Mouse (Mus musculus) retina, adult 2 months (tissue): Measurements from ENCODE around the gene Eri3.

Source experiments
- DNase-seq: peaks from one replicate; pipeline ENCODE4 v3.0.0-alpha.2; 2012; ENCODE audit warnings: low read depth, low spot score

Gene Eri3

GRCm38 (mm10) chr4:117657646-117658045 lies 107.5 kb downstream of the Eri3 start:
- DNase-seq, result no peak

- DNase-seq, result no peak
These were observed 108.6 kb downstream of the Eri3 start for GRCm38 (mm10) chr4:117658582-117659444.

DNA sequence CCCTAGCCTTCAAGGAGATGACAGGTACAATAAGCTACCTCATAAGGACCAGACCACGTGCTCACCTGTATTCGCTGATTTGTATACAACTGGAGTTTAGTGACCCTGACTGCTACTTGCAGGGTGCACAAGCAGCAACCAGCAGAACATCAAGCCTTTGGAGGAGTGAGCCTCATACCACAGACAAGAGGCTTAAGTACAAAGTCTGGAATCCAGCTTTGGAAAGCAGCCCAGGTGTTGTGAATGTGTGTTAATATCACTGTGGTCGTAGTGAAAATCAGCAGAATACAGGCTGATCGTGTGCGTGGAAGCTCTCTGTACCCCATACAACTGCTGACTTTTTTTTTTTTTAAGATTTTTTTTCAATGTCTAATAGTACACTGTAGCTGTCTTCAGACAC lies 109.8 kb downstream of the Eri3 start:
- DNase-seq, result no peak

DNA sequence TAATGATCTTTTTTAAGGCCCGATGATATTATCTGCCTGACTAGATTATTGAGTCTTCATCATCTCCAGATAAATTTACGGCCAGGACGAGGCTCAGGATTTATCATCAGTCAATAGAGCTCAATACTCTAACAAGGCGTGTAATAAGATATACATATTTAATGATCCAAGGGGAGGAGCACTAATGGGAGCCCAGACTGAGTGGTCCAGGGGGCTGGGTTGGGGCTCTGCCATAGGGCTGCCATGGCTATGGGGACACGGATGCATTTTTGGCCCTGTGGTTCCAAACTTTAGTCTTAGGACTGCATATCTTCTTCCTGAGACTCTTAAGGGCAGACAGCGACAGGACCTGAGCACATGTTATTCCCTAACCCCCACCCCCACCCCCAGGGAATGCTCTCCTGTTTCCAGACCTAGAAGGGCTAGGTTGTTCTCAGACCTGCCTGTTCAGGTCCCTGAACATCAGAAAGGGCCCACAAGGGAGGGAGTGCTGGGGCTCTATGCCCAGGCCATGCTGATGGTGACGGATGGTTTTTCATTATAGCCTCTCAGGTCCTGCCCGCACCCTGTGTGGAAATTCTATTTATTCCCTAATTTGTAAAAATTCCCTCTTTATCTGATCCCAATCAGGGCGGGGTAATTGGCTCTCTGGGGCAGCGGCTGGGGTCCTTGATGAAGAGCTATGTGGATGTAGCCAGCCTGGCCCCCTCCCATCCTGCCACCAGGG lies 114.4 kb downstream of the Eri3 start:
- DNase-seq, result no peak

DNA sequence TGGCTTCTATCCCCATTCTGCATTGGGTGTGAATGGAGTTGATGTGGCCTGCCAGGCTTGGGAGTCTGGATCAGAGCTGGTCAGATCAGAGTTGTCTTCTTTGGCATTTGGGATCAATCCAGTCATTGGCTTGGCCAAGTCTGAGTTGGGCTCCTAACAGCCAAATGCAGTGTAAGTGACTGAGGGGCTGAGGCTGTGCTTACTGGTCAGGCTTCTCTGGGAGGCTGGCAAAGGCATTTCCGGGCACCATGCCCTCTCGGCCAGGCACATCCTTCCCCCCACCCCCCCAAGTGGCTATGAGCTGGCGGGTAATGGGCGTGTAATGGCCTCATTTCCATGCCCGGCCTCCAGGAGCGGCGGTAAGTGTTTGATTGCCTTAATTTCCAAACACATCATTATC lies 115.4 kb downstream of the Eri3 start:
- no peak for DNase-seq

DNA sequence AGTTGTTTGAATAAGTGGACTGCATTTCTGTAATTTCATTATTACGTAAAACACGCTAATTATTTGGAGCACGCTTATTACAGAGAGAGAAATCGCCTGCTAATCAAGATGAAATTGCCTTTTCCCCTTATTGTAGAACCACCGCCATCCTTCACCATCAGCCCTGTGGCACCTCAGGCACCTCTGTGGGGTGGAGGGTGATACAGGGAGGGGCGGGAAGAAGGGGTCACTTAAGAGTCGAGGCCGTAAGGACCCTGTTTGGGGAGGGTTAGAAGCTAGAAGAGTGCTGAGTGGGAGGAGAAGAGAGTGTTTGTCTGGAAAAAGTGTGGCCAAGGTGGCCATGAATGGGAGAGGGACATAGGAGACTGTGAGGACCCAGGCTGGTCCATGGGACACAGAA lies 115.9 kb downstream of the Eri3 start:
- no peak for DNase-seq

GRCm38 (mm10) chr4:117669874-117670273 lies 119.7 kb downstream of the Eri3 start:
- DNase-seq, result no peak

DNA sequence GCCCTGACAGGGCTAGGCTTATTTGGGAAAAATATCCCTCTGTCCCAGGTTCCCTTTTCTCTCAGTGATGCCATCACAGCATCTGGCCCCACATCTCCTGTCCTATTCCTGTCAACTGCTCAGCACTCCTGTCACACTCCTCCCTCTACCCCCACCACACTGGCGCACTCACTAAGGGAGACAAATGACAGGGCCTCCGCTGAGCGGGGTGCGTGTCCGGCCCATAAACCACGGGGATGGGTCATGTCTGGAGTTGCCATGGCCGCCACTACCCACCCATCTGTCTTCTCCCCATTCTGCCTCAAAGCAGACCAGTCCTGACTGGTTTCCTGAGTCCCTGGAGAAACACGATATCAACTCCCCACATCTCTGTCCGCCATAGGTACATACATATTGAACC lies 121.9 kb downstream of the Eri3 start:
- DNase-seq, result no peak

DNA sequence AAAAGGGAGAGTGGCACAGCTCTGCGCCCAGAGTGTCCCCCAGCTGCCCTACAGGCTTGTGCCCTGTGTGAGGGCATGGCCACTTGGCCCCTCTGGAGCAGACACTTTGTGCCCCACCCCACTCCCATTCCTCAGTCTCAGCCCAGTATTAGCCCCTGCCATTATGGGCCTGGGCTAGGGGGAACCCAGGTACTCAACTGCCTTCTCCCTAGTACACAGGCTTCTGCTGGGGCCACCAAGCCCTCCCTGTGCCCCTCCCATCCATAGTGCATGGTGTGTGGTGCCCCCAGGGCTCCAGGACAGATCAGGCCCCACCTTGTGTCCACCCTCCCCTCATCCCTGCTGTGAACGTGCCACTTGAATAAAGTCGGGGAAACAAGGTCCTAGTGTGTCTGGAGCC lies 123.7 kb downstream of the Eri3 start:
- no peak for DNase-seq

DNA sequence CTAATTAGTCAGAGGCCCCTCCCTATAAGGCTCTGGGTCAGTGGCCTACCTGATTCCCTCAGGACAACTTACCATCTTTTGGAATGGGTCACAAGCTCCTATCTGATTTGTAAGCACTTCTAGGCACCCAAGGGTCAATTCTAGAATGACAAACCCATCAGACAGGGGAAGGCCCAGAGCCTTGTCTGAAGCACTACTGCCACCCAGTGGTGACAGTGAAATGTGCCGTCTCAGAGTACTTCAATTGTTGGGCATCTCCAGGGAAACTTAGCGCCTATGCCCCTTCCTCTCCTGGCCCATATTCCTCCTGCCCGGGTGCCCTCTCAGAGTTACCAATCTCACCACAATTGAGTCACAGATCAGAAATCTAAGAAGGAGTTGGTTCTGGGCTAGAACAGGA lies 126.7 kb downstream of the Eri3 start:
- peak; percentile 65 for DNase-seq

- no peak for DNase-seq
These were observed 130.8 kb downstream of the Eri3 start for GRCm38 (mm10) chr4:117680963-117681362.

DNA sequence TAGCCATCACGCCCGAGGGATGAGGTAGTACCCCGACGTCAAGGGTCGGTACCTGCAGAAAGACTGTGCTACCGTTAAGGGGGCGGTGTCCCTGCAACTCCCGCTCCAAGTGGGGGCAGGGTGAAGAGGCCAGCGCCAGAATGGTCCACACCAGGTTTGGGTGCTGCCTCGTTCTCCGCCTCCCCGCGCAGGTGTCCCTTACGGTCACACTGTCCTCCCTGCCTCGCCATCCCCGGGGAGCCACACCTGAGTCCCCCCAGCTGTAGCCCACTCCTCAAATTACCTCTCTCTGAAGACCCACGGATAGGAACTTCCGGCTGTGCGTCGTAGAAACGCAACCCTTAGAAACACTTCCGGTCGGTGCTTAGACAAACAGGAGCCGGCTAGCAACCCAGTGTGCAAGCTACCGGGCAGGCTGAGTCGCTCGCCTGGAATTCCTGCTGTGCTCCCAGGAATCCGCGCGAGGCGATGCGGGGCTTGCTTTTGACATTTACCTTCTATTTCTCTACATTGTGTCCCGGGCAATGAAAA lies 131.8 kb downstream of the Eri3 start, which contains the start of gene Dmap1:
Dmap1 (minus strand) TSS at position 343 of the 531 bp plus-strand sequence.
- DNase-seq, result peak; percentile 79

DNA sequence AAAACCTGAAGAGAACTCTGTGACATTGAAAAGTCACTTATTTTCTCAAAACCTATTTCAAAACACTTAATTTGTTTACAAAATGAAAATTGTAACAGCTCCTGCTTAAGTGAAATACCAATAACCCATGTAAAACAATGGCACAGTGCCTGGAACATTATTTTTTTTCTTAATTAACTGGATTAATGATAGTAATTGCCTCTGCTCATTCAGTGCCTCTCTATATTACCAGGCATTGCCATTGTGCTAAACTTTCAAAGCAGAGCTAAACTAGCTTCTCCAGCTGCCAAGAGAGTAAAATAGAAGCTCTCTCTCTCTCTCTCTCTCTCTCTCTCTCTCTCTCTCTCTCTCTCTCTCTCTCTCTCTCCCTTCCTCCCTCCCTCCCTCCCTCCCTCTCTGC lies 132.3 kb downstream of the Eri3 start:
- no peak for DNase-seq

DNA sequence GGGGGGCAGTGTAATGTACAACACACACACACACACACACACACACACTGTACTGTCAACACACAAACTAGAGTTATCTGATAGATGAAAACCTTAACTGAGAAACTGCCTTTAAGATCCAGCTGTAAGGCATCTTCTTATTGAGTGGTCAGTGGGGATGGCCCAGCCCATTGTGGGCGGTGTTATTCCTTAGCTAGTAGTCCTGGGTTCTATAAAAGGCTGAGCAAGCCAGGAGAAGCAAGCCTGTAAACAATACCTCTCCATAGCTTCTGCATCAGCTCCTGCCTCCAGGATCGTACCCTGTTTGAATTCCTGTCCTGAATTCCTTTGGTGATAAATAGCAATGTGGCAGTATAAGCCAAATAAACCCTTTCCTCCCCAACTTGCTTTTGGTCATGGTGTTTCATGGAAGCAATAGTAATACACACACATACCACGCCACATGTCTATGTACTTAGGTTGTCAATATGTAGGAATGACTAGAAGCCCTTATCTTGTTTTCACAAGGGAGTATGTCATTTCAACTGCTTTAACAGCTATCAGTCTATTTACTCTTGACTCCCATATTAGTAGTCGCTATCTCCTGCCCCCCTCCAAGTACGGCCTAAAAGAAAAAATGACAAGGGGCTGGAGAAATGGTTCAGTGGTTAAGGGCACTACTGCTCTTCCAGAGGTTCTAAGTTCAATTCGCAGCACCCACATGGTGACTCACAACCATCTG lies 133.0 kb downstream of the Eri3 start:
- no peak for DNase-seq

- no peak for DNase-seq
These were observed 136.2 kb downstream of the Eri3 start for GRCm38 (mm10) chr4:117686354-117686753.

DNA sequence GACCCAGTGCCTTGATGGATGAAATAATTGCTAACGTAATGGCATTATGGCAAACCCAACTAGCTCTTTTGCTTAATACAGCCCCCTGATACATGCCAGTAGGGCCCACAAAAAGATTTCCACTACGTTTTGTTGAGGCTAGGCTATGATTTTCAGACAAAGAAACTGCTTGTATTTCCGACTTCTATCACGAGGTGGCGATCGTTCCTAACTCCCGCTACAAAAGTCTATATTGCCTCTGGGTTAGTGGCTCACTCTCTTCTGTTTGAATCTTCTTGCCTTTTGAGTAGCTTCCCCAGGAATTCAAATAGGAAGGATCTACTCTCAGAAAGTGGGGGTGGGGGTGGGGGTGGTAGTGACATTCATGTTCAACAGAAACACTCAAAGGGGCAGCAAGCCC lies 155.2 kb downstream of the Eri3 start:
- no peak for DNase-seq

- DNase-seq, result no peak
These were observed 158.8 kb downstream of the Eri3 start for GRCm38 (mm10) chr4:117708780-117709550.

DNA sequence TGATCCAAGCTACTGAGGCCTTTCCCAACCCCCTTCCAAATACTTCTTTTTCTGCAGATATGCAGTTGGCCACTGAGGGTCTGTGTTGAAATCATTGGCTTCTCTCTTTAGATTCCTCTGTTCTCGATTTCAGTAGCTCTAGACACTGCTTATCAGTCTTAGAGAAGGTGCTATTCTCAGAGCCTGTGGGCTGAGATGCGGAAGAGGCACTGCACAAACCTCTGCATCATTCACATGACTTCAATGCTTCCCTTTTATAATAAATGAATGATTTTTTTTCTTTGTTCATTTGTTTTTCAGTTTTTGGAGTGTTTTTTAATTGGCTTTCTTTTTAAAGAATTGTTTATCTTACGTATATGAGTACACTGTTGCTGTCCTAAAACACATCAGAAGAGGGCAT lies 162.1 kb downstream of the Eri3 start:
- no peak for DNase-seq

DNA sequence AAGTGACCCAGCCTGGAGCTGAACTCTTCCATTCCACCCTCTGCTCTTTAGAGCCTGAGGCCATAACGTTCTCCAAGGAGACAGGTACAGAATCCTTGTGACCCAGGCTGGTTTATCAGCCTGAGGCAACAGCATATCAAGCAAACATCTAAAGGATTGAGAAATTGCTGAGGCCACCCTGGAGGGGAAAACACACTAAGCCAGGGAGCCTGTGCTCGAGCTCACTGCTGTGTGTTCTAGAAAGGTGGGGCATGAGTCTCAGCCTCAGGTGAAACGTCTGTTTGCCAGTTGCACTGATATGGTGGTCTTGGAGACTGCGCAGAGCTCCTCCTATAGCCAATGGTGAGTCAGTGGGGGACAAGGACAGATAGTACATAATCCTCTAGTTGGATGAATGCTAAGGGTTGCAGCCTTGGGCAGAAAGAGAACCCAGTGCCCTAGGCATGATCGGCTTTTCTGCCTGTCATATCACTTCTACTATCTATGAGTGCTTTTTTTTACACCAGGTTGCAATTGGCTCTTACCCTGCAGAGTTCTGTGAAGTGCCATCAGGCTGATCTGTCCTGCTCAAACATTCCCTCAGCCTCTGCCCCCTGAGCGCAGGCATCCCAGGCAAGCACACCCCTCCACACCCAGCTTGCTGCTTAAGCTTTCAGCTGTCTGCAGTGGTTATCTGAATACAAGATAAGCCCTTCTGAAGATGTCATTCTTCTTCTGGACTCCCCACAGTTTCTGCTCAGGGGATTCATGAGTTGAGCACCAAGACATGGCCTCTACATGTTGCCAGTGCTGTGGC lies 163.3 kb downstream of the Eri3 start:
- DNase-seq, result no peak
